ENCODE assay signal across 7 mouse cellular contexts in the genomic region with DNA sequence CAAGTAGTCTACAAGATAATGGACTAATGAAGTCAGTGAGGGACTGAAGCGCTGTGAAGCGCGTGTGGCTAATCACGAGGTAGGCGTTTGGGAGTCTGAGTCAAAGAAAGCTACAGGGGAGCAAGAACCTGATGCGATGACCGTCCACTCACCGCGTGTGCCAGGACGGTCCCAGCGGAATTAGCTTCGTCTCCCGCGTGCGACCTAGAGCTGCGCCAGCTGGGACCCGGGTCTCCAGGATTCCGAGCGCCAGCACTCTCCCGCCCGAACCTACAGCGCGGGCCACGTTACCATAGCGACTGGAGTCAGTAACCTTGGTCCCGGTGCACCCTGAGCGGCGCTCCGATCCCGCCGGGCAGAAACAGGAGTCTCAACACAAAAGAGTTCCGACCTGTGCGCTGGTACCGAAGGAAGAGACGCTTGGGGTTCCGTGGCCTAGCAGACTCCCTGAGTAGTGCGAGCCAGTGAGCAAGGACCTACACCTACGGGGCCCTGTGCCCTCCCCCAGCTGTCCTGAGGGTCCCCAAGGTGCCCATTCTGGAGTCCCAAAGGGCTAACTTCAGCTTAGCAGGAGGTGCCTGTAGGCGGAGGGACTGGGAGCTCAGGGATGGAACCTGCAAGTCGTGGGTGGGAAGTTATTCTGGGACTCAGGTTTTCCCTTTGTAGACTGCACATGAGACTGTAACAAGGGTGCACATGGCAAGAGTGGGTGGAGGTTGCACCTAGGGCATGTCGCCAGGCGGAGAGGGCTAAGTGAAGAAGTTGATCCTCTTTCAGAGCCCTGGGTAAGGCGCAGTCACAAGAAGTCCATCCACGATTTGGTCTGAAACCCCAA. TPM values are rescaled to one million over a fixed set of nuclear protein-coding genes. Genes with fewer than 3 reads are reported as not detected.
DNase-seq lines count a peak whose midpoint lies in the region; ATAC-seq and TF ChIP-seq lines count a peak whose summit lies in the region.

Gene Ccdc57 (minus strand): TSS at position 309 of the 835 bp plus-strand sequence.

- intact Hi-C loops in left cerebral cortex, postnatal 10 days (cut with DNase I) = loop anchor here (10.0 kb wide), 1 partner anchor 112 kb away; no protein-coding TSS in a partner anchor

- no peak within 1 kb of the TSS for H3K27ac ChIP-seq in cortical plate, adult 2 months (ENCODE audit: insufficient read depth, low read length)

- peak; percentile 85 for DNase-seq in adipocyte (ENCODE audit: low spot score)
- peak; percentile 84 for DNase-seq in gastrocnemius, postnatal 10 days
- peak; percentile 88 to 92 for DNase-seq in left cerebral cortex, postnatal 10 days (ENCODE audit: extremely low spot score in 1 of 2, low spot score in 2 of 2)
- DNase-seq in right cerebral cortex, postnatal 25 days = peak; percentile 90

- H3K4me3 ChIP-seq in cortical plate, adult 2 months (ENCODE audit: insufficient read depth, low read length) = peak within 1 kb of the TSS; percentile 72

- peak; percentile 78 for ATAC-seq in inflammation-experienced regulatory T-cells, adult 6 months
- ATAC-seq in megakaryocyte-erythroid progenitor cell, adult 5-6 weeks (replicated peaks; ENCODE audit: low FRiP score, low TSS enrichment, poor library complexity, severe bottlenecking) = peak; percentile 93

- H3K4me1 ChIP-seq in cortical plate, adult 2 months (ENCODE audit: control insufficient read depth, insufficient read depth, low read length) = peaks cover 1% of the 10 kb centered on the region; the same call in 1 of the 2 replicates

- TF ChIP-seq CTCF in cortical plate, adult 2 months (IDR thresholded peaks at IDR 0.05; ENCODE audit: extremely low read depth, insufficient read depth, low read length) = no peak

- TF ChIP-seq POLR2A in cortical plate, adult 2 months (IDR thresholded peaks at IDR 0.05; ENCODE audit: extremely low read depth, insufficient read depth, low read length) = peak; percentile 47; the same call in 1 of the 2 replicates

RNA-seq across cellular contexts. Expression of gene Ccdc57, which starts in this region (rescaled TPM):
- polyA plus RNA-seq in cortical plate, adult 2 months (2012; rRNA removed) = 11.0 and 13.1 TPM in 2 replicates
- 1 to 10 TPM; 2.5 to 4.8 TPM for total RNA-seq in gastrocnemius, postnatal 10 days (2021)
- polyA plus RNA-seq in inflammation-experienced regulatory T-cells, adult 6 months (2017; shearing (Covaris generic)) = under 1 TPM; 0.35 to 0.45 (median 0.42) TPM
- total RNA-seq in left cerebral cortex, postnatal 10 days (2021) = 1 to 10 TPM; 8.1 to 8.4 TPM
- total RNA-seq in megakaryocyte-erythroid progenitor cell, adult 5-6 weeks (2014; fragmentation: Nextera tagmentation) = 9.0 and 14.0 TPM in 2 replicates
- 6.4 and 6.8 TPM in 2 replicates for total RNA-seq in megakaryocyte-erythroid progenitor cell, adult 5-6 weeks (2017)

Comparison
In these comparisons a context has a peak if more than half of its experiments do, and no peak if none do; other contexts are left out.
1. Peak in ATAC-seq in inflammation-experienced regulatory T-cells, adult 6 months; RNA of the gene not detected or under 1 TPM.